Mouse (Mus musculus) intestine, embryonic 14.5 days (tissue): Measurements from ENCODE around the gene Dock10. TPM values are rescaled to one million over a fixed set of nuclear protein-coding genes. Genes with fewer than 3 reads are reported as not detected.

ENCODE experiments used
- ATAC-seq: fragments of 200-750 bp; cut with Nextera tagmentation; replicated peaks from 2 replicates; pipeline ENCODE4 v1.8.0; 2017; ENCODE audit warnings: low read depth, moderate number of reproducible peaks, moderate TSS enrichment, moderate library complexity; ENCODE audit not compliant: low FRiP score, low TSS enrichment
- DNase-seq: peaks from one replicate; pipeline ENCODE4 v3.0.0-alpha.2; 2018; ENCODE audit warnings: low spot score
- H3K27ac ChIP-seq: fragments of 300-500 bp; sonication (generic); 2 replicates; pipeline ENCODE4 v1.5.1; 2014; ENCODE audit warnings: low read depth, mild to moderate bottlenecking, control low read depth
- H3K27me3 ChIP-seq: fragments of 300-500 bp; sonication (generic); replicated peaks from 2 replicates; pipeline ENCODE4 v1.6.1; 2014; ENCODE audit warnings: low read length, control low read depth; ENCODE audit not compliant: control insufficient read depth, insufficient read depth
- H3K36me3 ChIP-seq: fragments of 300-500 bp; sonication (generic); 2 replicates; pipeline ENCODE4 v1.6.1; 2014; ENCODE audit warnings: low read length, control low read depth; ENCODE audit not compliant: control insufficient read depth, insufficient read depth
- H3K4me1 ChIP-seq: fragments of 300-500 bp; sonication (generic); replicated peaks from 2 replicates; pipeline ENCODE4 v1.6.1; 2014; ENCODE audit warnings: low read length, control low read depth, mixed read lengths; ENCODE audit not compliant: control insufficient read depth, insufficient read depth
- H3K4me2 ChIP-seq: fragments of 300-500 bp; sonication (generic); 2 replicates; pipeline ENCODE4 v1.6.1; 2014; ENCODE audit warnings: low read length
- H3K4me3 ChIP-seq: fragments of 300-500 bp; sonication (generic); 2 replicates; pipeline ENCODE4 v1.5.1; 2014; ENCODE audit warnings: low read depth, low read length, control low read depth, mixed read lengths
- H3K9ac ChIP-seq: fragments of 300-500 bp; sonication (generic); 2 replicates; pipeline ENCODE4 v1.6.1; 2014; ENCODE audit warnings: mild to moderate bottlenecking, low read length
- H3K9me3 ChIP-seq: fragments of 300-500 bp; sonication (generic); 2 replicates; pipeline ENCODE4 v1.6.1; 2016; ENCODE audit warnings: low read length, control low read depth; ENCODE audit not compliant: control insufficient read depth
- WGBS: fragments of 180-500 bp; shearing (Covaris S2); extraction: QIAGEN DNeasy Blood & Tissue Kit; methylation state at CpG from one replicate; pipeline ENCODE4 v1.1.7; 2014; 5-methylcytosine and 5-hydroxymethylcytosine counted together
- polyA plus RNA-seq: library from polyadenylated mRNA; unstranded; fragments of >200 nt; fragmentation: Nextera tagmentation; extraction: Ambion mirVana; gene quantifications from 2 replicates; pipeline ENCODE4 v1.2.1, GENCODE M21; 2014

The Dock10 gene
- polyA plus RNA-seq, 1 experiment from 2014 or later, result 7.3 TPM

GRCm38 (mm10) chr1:80624552-80624951, 133.8 kb downstream of the Dock10 start:
- H3K4me2 ChIP-seq, result no peak overlapping the region
- H3K4me3 ChIP-seq, result no peak overlapping the region
- no peak overlapping the region for H3K27ac ChIP-seq
- no peaks in the 10 kb centered on the region for H3K9me3 ChIP-seq
- ATAC-seq (no peak), DNase-seq (no peak)
- WGBS, result 80% methylated on average over 4 of the region's 4 CpGs
- no peaks in the 10 kb centered on the region for H3K4me1 ChIP-seq
- H3K27me3 ChIP-seq, result no peaks in the 10 kb centered on the region
- no peaks in the 10 kb centered on the region for H3K36me3 ChIP-seq
- H3K9ac ChIP-seq, result no peak overlapping the region

GRCm38 (mm10) chr1:80622646-80623045, 135.7 kb downstream of the Dock10 start:
- H3K4me3 ChIP-seq, result no peak overlapping the region
- no peak overlapping the region for H3K4me2 ChIP-seq
- H3K36me3 ChIP-seq, result no peaks in the 10 kb centered on the region
- H3K9me3 ChIP-seq, result no peaks in the 10 kb centered on the region
- H3K27ac ChIP-seq, result no peak overlapping the region
- 81% methylated on average over 1 of the region's 1 CpGs for WGBS
- no peak for DNase-seq
- no peaks in the 10 kb centered on the region for H3K4me1 ChIP-seq
- no peak for ATAC-seq
- no peaks in the 10 kb centered on the region for H3K27me3 ChIP-seq
- no peak overlapping the region for H3K9ac ChIP-seq

- Histone ChIP-seq H3K36me3 (no peaks in the 10 kb centered on the region), H3K27ac (no peak overlapping the region), H3K9me3 (no peaks in the 10 kb centered on the region), H3K27me3 (no peaks in the 10 kb centered on the region), H3K4me3 (no peak overlapping the region), H3K4me1 (no peaks in the 10 kb centered on the region), H3K4me2 (no peak overlapping the region), H3K9ac (no peak overlapping the region)
- DNase-seq (no peak), ATAC-seq (no peak)
- WGBS, result 86% methylated on average over 2 of the region's 2 CpGs
These were observed 139.2 kb downstream of the Dock10 start for GRCm38 (mm10) chr1:80619100-80619499.

- ATAC-seq (no peak), DNase-seq (no peak)
- H3K9me3 ChIP-seq, result no peaks in the 10 kb centered on the region
- no peaks in the 10 kb centered on the region for H3K27me3 ChIP-seq
- H3K4me1 ChIP-seq, result no peaks in the 10 kb centered on the region
- H3K9ac ChIP-seq, result no peak overlapping the region
- no peaks in the 10 kb centered on the region for H3K36me3 ChIP-seq
- 86% methylated on average over 5 of the region's 5 CpGs for WGBS
- H3K4me3 ChIP-seq, result no peak overlapping the region
- H3K4me2 ChIP-seq, result no peak overlapping the region
- no peak overlapping the region for H3K27ac ChIP-seq
These were observed 141.7 kb downstream of the Dock10 start for GRCm38 (mm10) chr1:80616671-80617070.

GRCm38 (mm10) chr1:80614750-80615149, 143.6 kb downstream of the Dock10 start:
- no peaks in the 10 kb centered on the region for H3K9me3 ChIP-seq
- ATAC-seq (no peak), DNase-seq (no peak)
- no peak overlapping the region for H3K4me2 ChIP-seq
- H3K4me3 ChIP-seq, result no peak overlapping the region
- whole genome bisulfite sequencing, result 91% methylated on average over 5 of the region's 5 CpGs
- H3K9ac ChIP-seq, result no peak overlapping the region
- H3K27me3 ChIP-seq, result no peaks in the 10 kb centered on the region
- no peaks in the 10 kb centered on the region for H3K36me3 ChIP-seq
- no peaks in the 10 kb centered on the region for H3K4me1 ChIP-seq
- no peak overlapping the region for H3K27ac ChIP-seq

GRCm38 (mm10) chr1:80613395-80614011, 144.8 kb downstream of the Dock10 start:
- no peaks in the 10 kb centered on the region for H3K4me1 ChIP-seq
- no peak overlapping the region for H3K9ac ChIP-seq
- no peak for ATAC-seq
- H3K9me3 ChIP-seq, result no peaks in the 10 kb centered on the region
- H3K27ac ChIP-seq, result no peak overlapping the region
- H3K36me3 ChIP-seq, result no peaks in the 10 kb centered on the region
- H3K4me2 ChIP-seq, result no peak overlapping the region
- DNase-seq, result no peak
- no peak overlapping the region for H3K4me3 ChIP-seq
- H3K27me3 ChIP-seq, result no peaks in the 10 kb centered on the region
- WGBS, result 68% methylated on average over 4 of the region's 4 CpGs

- Histone ChIP-seq H3K4me1 (no peaks in the 10 kb centered on the region), H3K9ac (no peak overlapping the region), H3K4me2 (no peak overlapping the region), H3K27ac (no peak overlapping the region), H3K27me3 (no peaks in the 10 kb centered on the region), H3K4me3 (no peak overlapping the region), H3K9me3 (no peaks in the 10 kb centered on the region), H3K36me3 (no peaks in the 10 kb centered on the region)
- 77% methylated on average over 4 of the region's 4 CpGs for WGBS
- ATAC-seq, result no peak
- no peak for DNase-seq
These were observed 150.8 kb downstream of the Dock10 start for GRCm38 (mm10) chr1:80607546-80607945.

- H3K27ac ChIP-seq, result no peak overlapping the region
- H3K4me1 ChIP-seq, result no peaks in the 10 kb centered on the region
- H3K4me3 ChIP-seq, result no peak overlapping the region
- no peaks in the 10 kb centered on the region for H3K27me3 ChIP-seq
- no peaks in the 10 kb centered on the region for H3K36me3 ChIP-seq
- DNase-seq (no peak), ATAC-seq (no peak)
- WGBS, result 32% methylated on average over 8 of the region's 8 CpGs
- H3K9me3 ChIP-seq, result no peaks in the 10 kb centered on the region
- no peak overlapping the region for H3K9ac ChIP-seq
- H3K4me2 ChIP-seq, result no peak overlapping the region
These were observed 152.1 kb downstream of the Dock10 start for GRCm38 (mm10) chr1:80606131-80606754.

GRCm38 (mm10) chr1:80604332-80604731, 154.0 kb downstream of the Dock10 start:
- H3K4me3 ChIP-seq, result no peak overlapping the region
- DNase-seq, result no peak
- H3K27ac ChIP-seq, result no peak overlapping the region
- WGBS, result 77% methylated on average over 2 of the region's 2 CpGs
- no peaks in the 10 kb centered on the region for H3K36me3 ChIP-seq
- H3K9ac ChIP-seq, result no peak overlapping the region
- H3K4me1 ChIP-seq, result no peaks in the 10 kb centered on the region
- H3K27me3 ChIP-seq, result no peaks in the 10 kb centered on the region
- H3K9me3 ChIP-seq, result no peaks in the 10 kb centered on the region
- no peak for ATAC-seq
- H3K4me2 ChIP-seq, result no peak overlapping the region
